Mouse (Mus musculus): ENCODE data around the gene Ttll5.
A peak's percentile ranks its signal among the peaks of the same experiment; 100 is the strongest.

Ttll5 gene

GRCm38 (mm10) chr12:86012195-86012594, 187.7 kb downstream of the Ttll5 start:
- no peak for DNase-seq (ENCODE audit: low read depth, low spot score)

- DNase-seq (ENCODE audit: low read depth, low spot score), result no peak
Measured at GRCm38 (mm10) chr12:86014174-86014573, 189.7 kb downstream of the Ttll5 start.

GRCm38 (mm10) chr12:86014621-86015020, 190.2 kb downstream of the Ttll5 start:
- no peak for DNase-seq (ENCODE audit: low read depth, low spot score)

GRCm38 (mm10) chr12:86015114-86015513, 190.7 kb downstream of the Ttll5 start:
- DNase-seq (ENCODE audit: low read depth, low spot score), result no peak

GRCm38 (mm10) chr12:86017360-86017759, 192.9 kb downstream of the Ttll5 start:
- no peak for DNase-seq (ENCODE audit: low read depth, low spot score)

GRCm38 (mm10) chr12:86021583-86021982, 197.1 kb downstream of the Ttll5 start:
- DNase-seq (ENCODE audit: low read depth, low spot score), result no peak

- no peak for DNase-seq (ENCODE audit: low read depth, low spot score)
Measured at GRCm38 (mm10) chr12:86022282-86022984, 198.0 kb downstream of the Ttll5 start.

GRCm38 (mm10) chr12:86023081-86023871, 198.8 kb downstream of the Ttll5 start:
- peak; percentile 21 for DNase-seq (ENCODE audit: low read depth, low spot score)

- DNase-seq (ENCODE audit: low read depth, low spot score), result peak; percentile 43
Measured at GRCm38 (mm10) chr12:86024426-86024825, 200.0 kb downstream of the Ttll5 start.

GRCm38 (mm10) chr12:86025480-86025879, 201.0 kb downstream of the Ttll5 start:
- no peak for DNase-seq (ENCODE audit: low read depth, low spot score)

GRCm38 (mm10) chr12:86027000-86027399, 202.5 kb downstream of the Ttll5 start:
- DNase-seq (ENCODE audit: low read depth, low spot score), result peak; percentile 56

- no peak for DNase-seq (ENCODE audit: low read depth, low spot score)
Measured at GRCm38 (mm10) chr12:86027747-86028146, 203.3 kb downstream of the Ttll5 start.

GRCm38 (mm10) chr12:86030932-86031331, 206.5 kb downstream of the Ttll5 start:
- no peak for DNase-seq (ENCODE audit: low read depth, low spot score)

GRCm38 (mm10) chr12:86035586-86035985, 211.1 kb downstream of the Ttll5 start:
- DNase-seq (ENCODE audit: low read depth, low spot score), result no peak

- no peak for DNase-seq (ENCODE audit: low read depth, low spot score)
Measured at GRCm38 (mm10) chr12:86036368-86037166, 212.1 kb downstream of the Ttll5 start.

- peak; percentile 15 for DNase-seq (ENCODE audit: low read depth, low spot score)
Measured at GRCm38 (mm10) chr12:86037235-86037921, 212.9 kb downstream of the Ttll5 start.

- DNase-seq (ENCODE audit: low read depth, low spot score), result no peak
Measured at GRCm38 (mm10) chr12:86039078-86039477, 214.6 kb downstream of the Ttll5 start.

GRCm38 (mm10) chr12:86039751-86040150, 215.3 kb downstream of the Ttll5 start:
- no peak for DNase-seq (ENCODE audit: low read depth, low spot score)

GRCm38 (mm10) chr12:86046141-86046540, 221.7 kb downstream of the Ttll5 start:
- no peak for DNase-seq (ENCODE audit: low read depth, low spot score)

- DNase-seq (ENCODE audit: low read depth, low spot score), result no peak
Measured at GRCm38 (mm10) chr12:86046776-86047175, 222.3 kb downstream of the Ttll5 start.

GRCm38 (mm10) chr12:86047376-86047775, 222.9 kb downstream of the Ttll5 start:
- no peak for DNase-seq (ENCODE audit: low read depth, low spot score)

GRCm38 (mm10) chr12:86049813-86050212, 225.4 kb downstream of the Ttll5 start:
- no peak for DNase-seq (ENCODE audit: low read depth, low spot score)
